Mouse (Mus musculus): Measurements from ENCODE around the gene 4930523C07Rik. TPM values are rescaled to one million over a fixed set of nuclear protein-coding genes. Genes with fewer than 3 reads are reported as not detected.

4930523C07Rik gene
- polyA plus RNA-seq, 1 experiment from 2014 or later, result 1.5 TPM

DNA sequence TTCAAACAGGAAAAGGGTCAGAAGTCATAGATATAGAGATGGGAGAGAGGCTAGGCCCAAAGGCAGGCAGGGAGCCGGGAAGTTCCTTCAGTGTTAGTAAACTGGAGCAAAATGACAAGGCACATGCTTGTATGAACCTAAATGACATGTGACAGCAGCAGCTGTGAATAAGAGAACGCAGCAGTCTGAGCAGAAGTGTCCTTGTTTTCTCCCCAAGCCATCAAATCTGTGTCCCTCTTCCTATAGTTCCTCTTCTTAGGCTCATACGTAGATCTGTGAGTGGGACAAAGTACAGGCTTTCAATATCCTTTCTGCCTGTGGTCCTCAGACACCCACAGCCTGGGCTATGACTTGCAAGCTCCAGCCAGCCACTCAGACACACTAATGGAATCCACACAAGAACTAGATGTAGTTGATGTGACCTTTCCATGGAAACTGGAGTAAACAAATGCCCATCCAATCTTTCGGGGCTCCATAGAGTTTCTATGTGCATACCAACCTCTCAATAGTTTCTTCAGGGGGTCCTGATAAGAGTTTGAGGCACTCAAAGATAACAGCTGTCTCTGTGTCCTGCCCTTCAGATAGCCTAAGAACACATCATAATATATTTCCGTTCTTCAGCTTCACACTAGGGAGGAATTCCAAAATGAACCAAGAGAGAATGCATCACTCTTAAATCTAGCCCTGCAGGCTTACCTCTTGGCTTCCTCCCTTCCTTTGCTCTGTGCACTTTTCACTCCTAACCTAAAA lies 5.1 kb downstream of the 4930523C07Rik start:
- Histone ChIP-seq H3K36me3 (no peaks in the 10 kb centered on the region), H3K27me3 (0 out of 2 replicates have a peak, but pooled peaks cover 2% of the 10 kb centered on the region), H3K9me3 (no peaks in the 10 kb centered on the region), H3K27ac (no peak overlapping the region), H3K4me2 (no peak overlapping the region), H3K4me1 (replicated peaks) (peaks cover 3% of the 10 kb centered on the region), H3K4me3 (no peak overlapping the region), H3K9ac (no peak overlapping the region)
- no peak for ATAC-seq (ENCODE audit: low FRiP score)
- WGBS, result 86% methylated on average over 5 of the region's 5 CpGs

GRCm38 (mm10) chr1:160050898-160051297 lies 6.7 kb downstream of the 4930523C07Rik start:
- 93% methylated on average over 6 of the region's 6 CpGs for WGBS
- H3K4me3 ChIP-seq, result no peak overlapping the region
- ATAC-seq (ENCODE audit: low FRiP score), result no peak
- H3K4me2 ChIP-seq, result no peak overlapping the region
- H3K9me3 ChIP-seq, result no peaks in the 10 kb centered on the region
- H3K27me3 ChIP-seq, result no peaks in the 10 kb centered on the region
- no peaks in the 10 kb centered on the region for H3K36me3 ChIP-seq
- no peaks in the 10 kb centered on the region for H3K4me1 ChIP-seq (replicated peaks)
- H3K27ac ChIP-seq, result no peak overlapping the region
- no peak overlapping the region for H3K9ac ChIP-seq

GRCm38 (mm10) chr1:160052556-160053315 lies 8.6 kb downstream of the 4930523C07Rik start:
- no peak for ATAC-seq (ENCODE audit: low FRiP score)
- H3K27ac ChIP-seq, result no peak overlapping the region
- H3K36me3 ChIP-seq, result no peaks in the 10 kb centered on the region
- no peaks in the 10 kb centered on the region for H3K9me3 ChIP-seq
- no peaks in the 10 kb centered on the region for H3K4me1 ChIP-seq (replicated peaks)
- whole genome bisulfite sequencing, result 95% methylated on average over 2 of the region's 2 CpGs
- no peak overlapping the region for H3K9ac ChIP-seq
- no peak overlapping the region for H3K4me2 ChIP-seq
- H3K27me3 ChIP-seq, result no peaks in the 10 kb centered on the region
- no peak overlapping the region for H3K4me3 ChIP-seq

GRCm38 (mm10) chr1:160053510-160054305 lies 9.5 kb downstream of the 4930523C07Rik start:
- 90% methylated on average over 5 of the region's 5 CpGs for WGBS
- Histone ChIP-seq H3K4me1 (replicated peaks) (no peaks in the 10 kb centered on the region), H3K9me3 (no peaks in the 10 kb centered on the region), H3K27me3 (no peaks in the 10 kb centered on the region), H3K9ac (no peak overlapping the region), H3K27ac (no peak overlapping the region), H3K36me3 (no peaks in the 10 kb centered on the region), H3K4me3 (no peak overlapping the region), H3K4me2 (no peak overlapping the region)
- ATAC-seq (ENCODE audit: low FRiP score), result no peak

- ATAC-seq (ENCODE audit: low FRiP score), result no peak
- H3K27me3 ChIP-seq, result no peaks in the 10 kb centered on the region
- H3K36me3 ChIP-seq, result no peaks in the 10 kb centered on the region
- no peak overlapping the region for H3K9ac ChIP-seq
- H3K27ac ChIP-seq, result no peak overlapping the region
- H3K4me3 ChIP-seq, result no peak overlapping the region
- H3K9me3 ChIP-seq, result no peaks in the 10 kb centered on the region
- H3K4me2 ChIP-seq, result no peak overlapping the region
- 76% methylated on average over 5 of the region's 5 CpGs for WGBS
- no peaks in the 10 kb centered on the region for H3K4me1 ChIP-seq (replicated peaks)
Observed at GRCm38 (mm10) chr1:160054366-160055078, 10.3 kb downstream of the 4930523C07Rik start.

DNA sequence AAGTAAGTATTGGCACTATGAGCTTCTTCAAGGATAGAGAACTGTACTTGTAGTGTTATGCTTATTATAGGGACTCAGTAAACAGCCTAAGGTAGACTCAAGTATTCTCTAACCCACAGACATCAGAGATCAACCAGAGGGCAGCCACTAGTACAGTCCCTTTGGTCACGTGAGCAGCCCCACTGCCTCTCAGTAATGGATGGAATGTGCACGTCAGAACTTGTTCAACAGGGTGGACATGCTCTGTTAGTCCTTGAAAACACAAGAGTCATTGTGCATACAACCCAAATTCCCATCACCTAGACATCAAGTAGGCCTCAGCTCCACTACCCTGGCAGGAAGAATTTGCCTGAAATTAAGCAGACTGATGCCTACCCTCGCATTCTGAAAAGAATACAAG lies 13.5 kb downstream of the 4930523C07Rik start:
- Histone ChIP-seq H3K4me2 (no peak overlapping the region), H3K9me3 (no peaks in the 10 kb centered on the region), H3K27me3 (no peaks in the 10 kb centered on the region), H3K27ac (no peak overlapping the region), H3K4me3 (no peak overlapping the region), H3K36me3 (no peaks in the 10 kb centered on the region), H3K4me1 (replicated peaks) (no peaks in the 10 kb centered on the region), H3K9ac (no peak overlapping the region)
- 60% methylated on average over 3 of the region's 3 CpGs for WGBS
- ATAC-seq (ENCODE audit: low FRiP score), result no peak

- no peaks in the 10 kb centered on the region for H3K36me3 ChIP-seq
- no peak overlapping the region for H3K4me3 ChIP-seq
- no peak overlapping the region for H3K27ac ChIP-seq
- no peak for ATAC-seq (ENCODE audit: low FRiP score)
- no peaks in the 10 kb centered on the region for H3K4me1 ChIP-seq (replicated peaks)
- H3K9me3 ChIP-seq, result no peaks in the 10 kb centered on the region
- WGBS, result 93% methylated on average over 1 of the region's 1 CpGs
- H3K4me2 ChIP-seq, result no peak overlapping the region
- H3K27me3 ChIP-seq, result no peaks in the 10 kb centered on the region
- H3K9ac ChIP-seq, result no peak overlapping the region
Observed at GRCm38 (mm10) chr1:160059908-160060307, 15.7 kb downstream of the 4930523C07Rik start.

DNA sequence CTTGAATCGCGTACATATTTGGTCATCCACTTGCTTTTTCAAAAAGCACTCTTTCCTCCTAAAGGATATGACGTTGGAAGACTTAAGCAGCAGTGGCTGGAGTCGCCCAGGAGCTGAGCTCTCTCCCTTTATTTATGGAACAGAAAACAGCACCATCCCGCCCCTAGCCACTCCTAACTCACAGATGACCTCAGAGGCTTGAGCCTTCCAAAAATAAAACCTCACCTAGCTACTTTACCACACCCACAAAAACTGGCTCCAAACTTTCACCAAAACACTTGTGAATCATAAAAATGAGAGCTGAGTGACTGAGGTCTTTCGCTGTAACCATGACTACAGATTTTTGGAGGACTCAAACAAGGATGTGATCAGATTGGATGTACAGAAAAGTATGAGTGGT lies 16.4 kb downstream of the 4930523C07Rik start:
- H3K4me3 ChIP-seq, result no peak overlapping the region
- H3K27me3 ChIP-seq, result no peaks in the 10 kb centered on the region
- no peak for ATAC-seq (ENCODE audit: low FRiP score)
- H3K36me3 ChIP-seq, result no peaks in the 10 kb centered on the region
- no peak overlapping the region for H3K4me2 ChIP-seq
- 81% methylated on average over 6 of the region's 6 CpGs for WGBS
- H3K27ac ChIP-seq, result no peak overlapping the region
- H3K4me1 ChIP-seq (replicated peaks), result no peaks in the 10 kb centered on the region
- H3K9ac ChIP-seq, result no peak overlapping the region
- no peaks in the 10 kb centered on the region for H3K9me3 ChIP-seq

- no peaks in the 10 kb centered on the region for H3K36me3 ChIP-seq
- H3K9ac ChIP-seq, result no peak overlapping the region
- no peaks in the 10 kb centered on the region for H3K27me3 ChIP-seq
- no peak overlapping the region for H3K27ac ChIP-seq
- no peak overlapping the region for H3K4me2 ChIP-seq
- H3K4me3 ChIP-seq, result no peak overlapping the region
- H3K9me3 ChIP-seq, result no peaks in the 10 kb centered on the region
- no peak for ATAC-seq (ENCODE audit: low FRiP score)
- H3K4me1 ChIP-seq (replicated peaks), result no peaks in the 10 kb centered on the region
- 84% methylated on average over 5 of the region's 5 CpGs for WGBS
Observed at GRCm38 (mm10) chr1:160061321-160061720, 17.1 kb downstream of the 4930523C07Rik start.

DNA sequence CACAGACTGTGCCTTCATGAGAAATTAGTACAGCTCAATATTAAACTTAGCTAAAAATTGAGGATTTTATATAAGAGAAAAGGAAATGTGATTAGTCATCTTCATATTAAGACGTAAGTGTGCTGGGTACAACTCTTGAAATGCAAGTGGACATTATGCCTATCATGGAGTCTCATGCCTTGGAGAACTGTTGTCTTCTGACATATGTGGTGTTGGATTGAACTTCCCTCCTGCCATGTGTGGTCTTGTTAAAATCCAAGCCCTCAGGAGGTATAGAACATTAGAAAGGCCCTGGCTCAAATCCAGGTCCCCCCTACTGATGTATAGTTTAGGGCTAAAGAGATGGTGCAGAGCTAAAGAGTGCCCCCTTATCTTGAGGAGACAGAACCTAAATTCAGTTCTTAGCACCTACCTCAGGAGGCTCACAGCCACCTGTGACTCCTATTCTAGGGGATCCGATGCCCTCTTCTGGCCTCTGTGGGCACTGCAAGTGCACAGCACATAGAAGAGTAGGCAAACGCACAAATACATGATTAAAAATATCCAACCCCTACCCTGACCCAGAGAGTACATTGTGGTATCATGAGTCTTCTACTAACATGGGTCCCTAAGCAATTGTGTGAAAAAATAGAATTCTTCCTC lies 17.7 kb downstream of the 4930523C07Rik start:
- 0 out of 2 replicates have a peak, but pooled peaks cover 2% of the 10 kb centered on the region for H3K9me3 ChIP-seq
- H3K4me2 ChIP-seq, result no peak overlapping the region
- H3K9ac ChIP-seq, result no peak overlapping the region
- H3K27me3 ChIP-seq, result no peaks in the 10 kb centered on the region
- WGBS, result 57% methylated on average over 3 of the region's 3 CpGs
- H3K36me3 ChIP-seq, result no peaks in the 10 kb centered on the region
- H3K4me1 ChIP-seq (replicated peaks), result no peaks in the 10 kb centered on the region
- H3K27ac ChIP-seq, result no peak overlapping the region
- no peak for ATAC-seq (ENCODE audit: low FRiP score)
- H3K4me3 ChIP-seq, result no peak overlapping the region

DNA sequence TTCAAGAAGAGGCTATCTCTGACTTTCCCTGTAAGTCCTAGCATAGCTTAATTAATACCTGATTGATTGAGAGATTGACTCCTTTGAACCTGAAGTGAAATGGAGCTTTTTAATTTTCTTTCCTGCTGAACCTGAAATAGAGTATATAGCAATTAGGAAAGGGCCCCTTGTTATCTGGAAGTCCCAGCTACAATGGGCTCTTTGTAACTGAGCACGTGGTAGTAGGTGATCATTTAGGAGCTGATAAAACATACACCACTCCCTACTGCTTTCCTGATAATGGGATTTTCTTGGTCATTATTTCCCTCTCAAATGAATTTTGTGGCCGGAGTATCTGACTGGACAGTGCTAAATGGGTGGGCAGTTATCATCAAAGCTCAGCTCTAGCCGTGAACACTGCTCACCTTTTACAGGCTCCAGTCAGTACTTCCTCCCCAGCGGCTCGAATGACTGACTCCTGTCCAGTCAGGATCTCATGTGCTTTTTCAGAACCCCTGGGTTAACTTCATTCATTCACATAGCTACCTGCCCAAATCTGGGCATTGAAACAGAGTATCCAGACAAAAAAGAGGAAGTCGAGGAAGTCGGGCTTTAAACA lies 20.5 kb downstream of the 4930523C07Rik start:
- Histone ChIP-seq H3K4me3 (no peak overlapping the region), H3K9me3 (0 out of 2 replicates have a peak, but pooled peaks cover 5% of the 10 kb centered on the region), H3K27ac (no peak overlapping the region), H3K4me1 (replicated peaks) (no peaks in the 10 kb centered on the region), H3K9ac (no peak overlapping the region), H3K4me2 (no peak overlapping the region), H3K27me3 (no peaks in the 10 kb centered on the region), H3K36me3 (no peaks in the 10 kb centered on the region)
- WGBS, result 80% methylated on average over 7 of the region's 7 CpGs
- ATAC-seq (ENCODE audit: low FRiP score), result no peak
